Mouse (Mus musculus) limb, embryonic 14.5 days (tissue): ENCODE measurements around the gene Prkcz. TPM values are rescaled to one million over a fixed set of nuclear protein-coding genes. Genes with fewer than 3 reads are reported as not detected.
A peak's percentile ranks its signal among the peaks of the same experiment; 100 is the strongest.

Experiments
- ATAC-seq: fragments of 200-750 bp; cut with Nextera tagmentation; 2 replicates; pipeline ENCODE4 v1.8.0; 2017; ENCODE audit warnings: low read depth, moderate number of reproducible peaks, moderate TSS enrichment; ENCODE audit not compliant: low FRiP score
- DNase-seq: peaks from one replicate; pipeline ENCODE4 v3.0.0-alpha.2; 2015; ENCODE audit warnings: low spot score
- H3K27ac ChIP-seq: fragments of 300-500 bp; sonication (generic); replicated peaks from 2 replicates; pipeline ENCODE4 v1.5.1; 2014; ENCODE audit warnings: low read depth, mild to moderate bottlenecking, low read length, moderate library complexity, mixed read lengths
- H3K27me3 ChIP-seq: fragments of 300-500 bp; sonication (generic); 2 replicates; pipeline ENCODE4 v1.6.1; 2014; ENCODE audit warnings: low read length, mixed read lengths; ENCODE audit not compliant: control insufficient read depth, insufficient read depth
- H3K36me3 ChIP-seq: fragments of 300-500 bp; sonication (generic); 2 replicates; pipeline ENCODE4 v1.6.1; 2014; ENCODE audit warnings: mild to moderate bottlenecking, low read length, moderate library complexity, mixed read lengths; ENCODE audit not compliant: control insufficient read depth, insufficient read depth
- H3K4me1 ChIP-seq: fragments of 300-500 bp; sonication (generic); 2 replicates; pipeline ENCODE4 v1.6.1; 2014; ENCODE audit warnings: antibody characterized with exemption, low read length, mixed read lengths; ENCODE audit not compliant: control insufficient read depth, insufficient read depth
- H3K4me2 ChIP-seq: fragments of 300-500 bp; sonication (generic); replicated peaks from 2 replicates; pipeline ENCODE4 v1.6.1; 2014; ENCODE audit warnings: low read depth, mild to moderate bottlenecking, low read length, moderate library complexity; ENCODE audit not compliant: severe bottlenecking
- H3K4me3 ChIP-seq: fragments of 300-500 bp; sonication (generic); replicated peaks from 2 replicates; pipeline ENCODE4 v1.5.1; 2014; ENCODE audit warnings: low read length
- H3K9ac ChIP-seq: fragments of 300-500 bp; sonication (generic); 2 replicates; pipeline ENCODE4 v1.6.1; 2014; ENCODE audit warnings: mild to moderate bottlenecking, low read depth, low read length, moderate library complexity; ENCODE audit not compliant: severe bottlenecking
- H3K9me3 ChIP-seq: fragments of 300-500 bp; sonication (generic); 2 replicates; pipeline ENCODE4 v1.6.1; 2016; ENCODE audit warnings: low read length; ENCODE audit not compliant: control insufficient read depth
- POLR2A ChIP-seq: fragments of 200-500 bp; IDR thresholded peaks from 2 replicates; pipeline ENCODE4 v1.8.0; 2012; ENCODE audit warnings: inconsistent platforms, mild to moderate bottlenecking, moderate library complexity, borderline replicate concordance; ENCODE audit not compliant: insufficient read depth, insufficient read length; ENCODE audit errors: extremely low read depth
- WGBS: fragments of 180-500 bp; shearing (Covaris S2); extraction: QIAGEN DNeasy Blood & Tissue Kit; methylation state at CpG from one replicate; pipeline ENCODE4 v1.1.7; 2014; 5-methylcytosine and 5-hydroxymethylcytosine counted together
- polyA plus RNA-seq, 2 experiments: library from polyadenylated mRNA; depleted of rRNA in 1 of 2; stranded (reverse) in 1 of 2; unstranded in 1 of 2; fragments of >200 nt; fragmentation: Nextera tagmentation in 1 of 2; extraction: Ambion mirVana in 1 of 2; gene quantifications; 2 replicates each; pipeline versions ENCODE4 v1.2.1 to v1.2.3; 2012 to 2014

Prkcz gene
- polyA plus RNA-seq, 2 experiments: 7.1 to 7.4 TPM

DNA sequence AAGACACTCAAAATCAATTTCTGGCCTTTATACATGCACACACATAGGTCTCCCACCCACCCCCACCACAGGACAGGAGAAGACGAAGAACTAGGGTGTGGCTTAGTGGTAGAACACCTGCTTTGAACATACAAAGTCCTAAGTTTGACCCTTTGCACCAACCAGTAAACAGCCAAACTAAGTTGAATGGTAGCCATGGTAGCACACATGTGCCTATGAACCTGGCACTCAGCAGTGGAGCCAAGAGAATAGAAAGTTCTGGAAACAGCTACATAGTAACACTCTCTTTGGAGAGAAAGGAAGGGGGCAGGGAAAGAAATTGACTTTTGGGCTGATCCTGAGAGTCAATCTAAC, 80.4 kb downstream of the Prkcz start:
- H3K27me3 ChIP-seq: no peaks in the 10 kb centered on the region
- no peaks in the 10 kb centered on the region for H3K9me3 ChIP-seq
- ATAC-seq: no peak
- H3K27ac ChIP-seq: no peak overlapping the region
- H3K4me3 ChIP-seq: no peak overlapping the region
- no peaks in the 10 kb centered on the region for H3K36me3 ChIP-seq
- H3K4me1 ChIP-seq: peaks cover 58% of the 10 kb centered on the region
- no peak overlapping the region for H3K9ac ChIP-seq
- no peak for DNase-seq
- WGBS: 79% methylated on average over 1 of the region's 1 CpGs
- no peak for TF ChIP-seq POLR2A
- H3K4me2 ChIP-seq: no peak overlapping the region

DNA sequence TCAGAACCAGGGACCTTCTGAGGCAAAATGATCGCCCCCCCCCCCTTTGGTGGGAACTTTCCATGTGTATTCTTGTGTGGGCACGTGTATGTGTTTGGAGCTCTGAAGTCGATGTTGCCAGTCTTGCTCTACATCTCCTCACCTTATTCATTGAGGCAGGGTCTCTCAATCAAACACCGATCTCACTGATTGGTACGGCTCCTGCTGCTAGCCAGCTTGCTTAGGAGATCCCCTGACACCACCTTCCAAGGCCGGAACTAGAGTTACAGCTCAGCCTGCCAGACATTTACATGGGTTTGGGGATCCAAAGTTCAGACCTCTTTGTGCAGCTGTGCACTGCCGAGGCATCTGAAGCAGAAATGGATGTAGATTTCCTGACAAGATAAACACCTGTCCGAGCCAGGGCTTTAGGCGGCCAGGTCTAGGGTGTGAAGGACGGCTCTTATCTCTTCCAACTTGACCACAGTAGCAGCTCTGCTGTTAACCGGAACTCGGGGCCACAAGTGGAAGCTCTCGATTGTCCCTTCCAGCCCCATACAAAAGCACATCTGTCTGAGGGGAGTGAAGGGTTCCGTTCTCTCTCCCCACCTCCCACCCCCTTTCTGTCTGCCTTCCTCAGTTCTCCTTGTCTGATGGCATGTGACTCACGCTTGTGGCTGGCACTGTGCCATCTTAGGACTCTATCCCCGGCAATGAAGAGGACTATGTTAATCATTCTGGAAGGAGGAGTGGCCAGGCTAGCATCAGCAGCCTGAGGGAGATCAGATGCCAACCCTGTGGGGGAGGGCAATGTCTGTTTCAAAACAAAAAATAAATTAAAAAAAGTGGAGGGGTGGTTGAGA, 81.0 kb downstream of the Prkcz start:
- no peak for TF ChIP-seq POLR2A
- Histone ChIP-seq H3K9me3 (no peaks in the 10 kb centered on the region), H3K36me3 (no peaks in the 10 kb centered on the region), H3K27me3 (no peaks in the 10 kb centered on the region), H3K9ac (no peak overlapping the region), H3K4me2 (no peak overlapping the region), H3K27ac (no peak overlapping the region), H3K4me3 (no peak overlapping the region), H3K4me1 (peaks cover 53% of the 10 kb centered on the region)
- ATAC-seq (no peak), DNase-seq (no peak)
- 62% methylated on average over 16 of the region's 16 CpGs for WGBS

DNA sequence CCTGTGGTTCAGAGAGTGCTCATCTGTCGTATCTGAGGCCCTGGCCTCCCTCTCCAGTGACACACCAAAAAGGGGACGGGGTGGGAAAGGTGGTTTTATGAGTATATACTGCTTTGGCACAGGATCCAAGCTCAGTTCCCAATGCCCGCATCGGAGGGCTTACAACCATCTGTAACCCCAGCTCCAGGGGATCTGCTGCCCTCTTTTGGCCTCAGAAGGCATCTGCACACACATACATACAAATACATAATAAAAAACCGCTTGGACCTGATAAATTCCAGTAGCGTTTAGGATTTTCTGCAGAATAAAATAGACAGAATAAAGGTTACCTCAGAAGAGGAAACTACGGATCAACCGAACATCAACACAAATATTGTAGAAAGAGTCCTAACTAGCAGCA, 82.1 kb downstream of the Prkcz start:
- TF ChIP-seq POLR2A: no peak
- no peaks in the 10 kb centered on the region for H3K27me3 ChIP-seq
- DNase-seq: no peak
- no peaks in the 10 kb centered on the region for H3K9me3 ChIP-seq
- H3K4me3 ChIP-seq: no peak overlapping the region
- WGBS: 74% methylated on average over 8 of the region's 8 CpGs
- no peak for ATAC-seq
- H3K9ac ChIP-seq: no peak overlapping the region
- H3K4me1 ChIP-seq: peaks cover 51% of the 10 kb centered on the region
- H3K27ac ChIP-seq: peak overlapping the region; percentile 63; the same call in 1 of the 2 replicates
- no peaks in the 10 kb centered on the region for H3K36me3 ChIP-seq
- H3K4me2 ChIP-seq: no peak overlapping the region

DNA sequence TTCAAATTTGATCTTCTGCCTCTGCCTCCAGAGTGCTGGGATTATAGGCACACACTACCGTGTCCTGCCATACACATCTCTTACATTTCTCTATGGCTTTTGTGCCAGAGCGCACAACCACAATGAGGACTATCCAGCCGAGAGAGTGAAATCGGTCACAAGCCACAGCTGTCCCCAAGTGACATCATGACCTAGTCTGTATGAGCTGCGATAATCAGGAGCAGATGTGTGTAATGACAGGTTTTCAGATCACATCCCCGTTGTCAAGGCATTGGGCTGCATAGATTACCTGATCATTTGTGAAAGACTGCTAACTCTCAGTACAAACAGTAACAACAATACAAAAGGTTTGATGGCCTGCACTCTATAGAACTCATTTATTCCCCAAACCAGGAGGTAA, 83.2 kb downstream of the Prkcz start:
- Histone ChIP-seq H3K4me2 (no peak overlapping the region), H3K9ac (no peak overlapping the region), H3K4me3 (no peak overlapping the region), H3K4me1 (peaks cover 42% of the 10 kb centered on the region), H3K27me3 (no peaks in the 10 kb centered on the region), H3K27ac (no peak overlapping the region; the same call in 1 of the 2 replicates), H3K9me3 (no peaks in the 10 kb centered on the region), H3K36me3 (no peaks in the 10 kb centered on the region)
- no peak for TF ChIP-seq POLR2A
- DNase-seq (no peak), ATAC-seq (no peak)
- WGBS: 28% methylated on average over 6 of the region's 6 CpGs

DNA sequence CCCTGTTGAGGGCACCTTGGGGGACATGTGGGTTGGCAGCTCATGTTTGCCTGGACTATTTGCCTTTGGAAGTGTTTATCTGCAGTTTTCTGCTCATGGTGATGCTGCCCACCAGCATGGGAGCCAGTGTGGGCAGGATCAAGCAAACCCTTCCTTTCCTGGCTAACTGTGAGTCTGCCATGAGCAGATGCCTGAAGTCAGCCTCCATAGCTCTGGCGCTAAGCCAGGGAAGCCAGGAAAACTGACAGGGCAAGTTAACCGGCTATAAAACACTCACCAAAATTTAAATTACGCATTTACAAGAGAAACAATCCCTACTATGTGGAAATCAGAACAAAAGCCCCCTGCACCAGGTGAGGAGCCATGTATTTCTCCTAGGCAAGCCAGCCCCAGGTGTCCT, 86.3 kb downstream of the Prkcz start:
- peaks cover 13% of the 10 kb centered on the region for H3K4me1 ChIP-seq
- DNase-seq (no peak), ATAC-seq (no peak)
- no peak overlapping the region for H3K4me3 ChIP-seq
- no peaks in the 10 kb centered on the region for H3K27me3 ChIP-seq
- 30% methylated on average over 3 of the region's 3 CpGs for WGBS
- H3K9ac ChIP-seq: no peak overlapping the region
- TF ChIP-seq POLR2A: no peak
- no peaks in the 10 kb centered on the region for H3K9me3 ChIP-seq
- peak overlapping the region; percentile 46; the same call in 1 of the 2 replicates for H3K27ac ChIP-seq
- H3K36me3 ChIP-seq: no peaks in the 10 kb centered on the region
- no peak overlapping the region for H3K4me2 ChIP-seq

DNA sequence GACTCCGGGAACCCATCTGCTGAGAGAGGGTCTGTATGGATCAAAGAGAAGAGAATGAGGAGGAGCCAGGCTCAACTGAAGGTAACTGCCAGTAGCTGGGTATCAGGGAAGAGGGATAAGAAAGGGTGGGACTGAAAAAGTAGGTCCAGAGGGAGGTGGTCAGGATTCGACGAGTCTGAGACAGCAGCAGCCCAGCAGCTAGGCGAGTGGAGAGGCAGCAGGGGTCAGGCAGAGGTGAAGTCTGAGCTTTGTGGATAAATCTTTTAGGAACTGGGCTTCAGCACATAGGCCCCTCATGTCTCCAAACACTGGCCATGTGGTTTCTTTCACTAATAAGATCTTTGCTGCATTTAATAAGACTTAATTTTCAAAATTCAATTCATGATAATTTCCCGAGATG, 86.7 kb downstream of the Prkcz start:
- no peaks in the 10 kb centered on the region for H3K9me3 ChIP-seq
- WGBS: 33% methylated on average over 5 of the region's 5 CpGs
- H3K27ac ChIP-seq: no peak overlapping the region; the same call in 1 of the 2 replicates

More for the DNA sequence above, 86.7 kb downstream of the Prkcz start:
- Histone ChIP-seq H3K4me2 (no peak overlapping the region), H3K36me3 (no peaks in the 10 kb centered on the region), H3K4me1 (peaks cover 12% of the 10 kb centered on the region), H3K4me3 (no peak overlapping the region), H3K27me3 (no peaks in the 10 kb centered on the region), H3K9ac (no peak overlapping the region)
- ATAC-seq (no peak), DNase-seq (no peak)
- TF ChIP-seq POLR2A: no peak
